Mouse (Mus musculus) c-Kit-positive CD71-positive TER-119-positive erythroid progenitor cells, embryonic 14.5 days (primary cell): ENCODE results near the gene Gm47955.
"Not testable (repeated sequence)": the region's sequence is repeated elsewhere in the genome, so short reads cannot be mapped to it uniquely, and the experiment has no call there.

Source experiments
- DNase-seq: peaks from one replicate; pipeline ENCODE4 v3.0.0-alpha.2; 2013; ENCODE audit warnings: low spot score

Gm47955 gene

GRCm38 (mm10) chr1:82993947-82994346 lies 33.9 kb downstream of the Gm47955 start:
- no peak for DNase-seq

GRCm38 (mm10) chr1:83000306-83000705 lies 40.2 kb downstream of the Gm47955 start, which contains the start of gene Gm47959:
TSS of gene Gm47959 (plus strand) at chr1:83000548.
- DNase-seq, result not testable (repeated sequence)

- DNase-seq, result no peak
These were observed 46.4 kb downstream of the Gm47955 start for GRCm38 (mm10) chr1:83006218-83007179.

GRCm38 (mm10) chr1:83007471-83007870 lies 47.4 kb downstream of the Gm47955 start:
- no peak for DNase-seq
